Mouse (Mus musculus): ENCODE results near the gene Ltk. TPM values are rescaled to one million over a fixed set of nuclear protein-coding genes. Genes with fewer than 3 reads are reported as not detected.
"Not testable (repeated sequence)": the region's sequence is repeated elsewhere in the genome, so short reads cannot be mapped to it uniquely, and the experiment has no call there.

Gene Ltk
- total RNA-seq, 1 experiment from 2014 or later: not detected

DNA sequence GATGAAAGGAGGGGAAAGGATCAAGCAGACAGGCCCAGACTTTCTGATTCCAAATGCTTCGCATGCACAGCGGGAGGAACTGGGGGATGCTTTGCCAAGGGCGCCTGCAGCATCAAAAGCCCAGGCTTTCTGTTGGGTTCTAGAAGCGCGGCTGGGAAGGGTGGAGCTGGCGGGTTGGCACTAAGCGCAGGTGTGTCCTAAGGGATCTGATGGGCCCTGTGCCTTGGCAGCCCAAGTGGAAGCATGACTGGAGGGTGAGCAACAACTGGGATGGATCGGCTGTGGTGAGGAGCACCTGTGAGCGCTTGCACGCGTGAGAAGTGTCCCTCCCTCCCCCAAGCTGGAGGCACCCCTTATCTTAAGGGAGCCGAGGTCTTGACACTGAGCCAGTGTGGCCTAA is 23.1 kb downstream of the Ltk start:
- ATAC-seq (replicated peaks in 1 of 2; ENCODE audit: insufficient read depth in 1 of 2, low FRiP score in 2 of 2, low TSS enrichment in 1 of 2, low read depth in 1 of 2, poor library complexity in 2 of 2, severe bottlenecking in 2 of 2): no peak

DNA sequence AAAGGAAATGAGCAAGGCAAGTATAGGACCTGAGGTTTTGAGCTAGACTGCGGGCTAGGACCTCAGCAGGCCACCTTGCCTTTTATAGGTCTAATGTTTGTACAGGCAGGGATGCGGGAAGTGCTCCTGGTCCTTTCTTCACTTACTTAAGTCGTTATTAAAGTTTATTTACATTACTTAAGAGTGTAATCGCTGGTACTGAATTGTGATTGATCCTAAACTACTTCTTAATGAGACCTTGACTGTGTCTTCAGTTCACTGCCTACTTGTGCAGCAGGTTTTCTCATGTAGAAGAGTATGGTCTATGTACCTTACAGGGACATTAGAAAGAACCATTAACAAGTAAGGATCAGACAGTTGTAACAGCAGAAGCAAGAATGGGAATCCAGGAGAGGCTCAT is 29.5 kb downstream of the Ltk start:
- no peak for ATAC-seq (replicated peaks in 1 of 2; ENCODE audit: insufficient read depth in 1 of 2, low FRiP score in 2 of 2, low TSS enrichment in 1 of 2, low read depth in 1 of 2, poor library complexity in 2 of 2, severe bottlenecking in 2 of 2)

DNA sequence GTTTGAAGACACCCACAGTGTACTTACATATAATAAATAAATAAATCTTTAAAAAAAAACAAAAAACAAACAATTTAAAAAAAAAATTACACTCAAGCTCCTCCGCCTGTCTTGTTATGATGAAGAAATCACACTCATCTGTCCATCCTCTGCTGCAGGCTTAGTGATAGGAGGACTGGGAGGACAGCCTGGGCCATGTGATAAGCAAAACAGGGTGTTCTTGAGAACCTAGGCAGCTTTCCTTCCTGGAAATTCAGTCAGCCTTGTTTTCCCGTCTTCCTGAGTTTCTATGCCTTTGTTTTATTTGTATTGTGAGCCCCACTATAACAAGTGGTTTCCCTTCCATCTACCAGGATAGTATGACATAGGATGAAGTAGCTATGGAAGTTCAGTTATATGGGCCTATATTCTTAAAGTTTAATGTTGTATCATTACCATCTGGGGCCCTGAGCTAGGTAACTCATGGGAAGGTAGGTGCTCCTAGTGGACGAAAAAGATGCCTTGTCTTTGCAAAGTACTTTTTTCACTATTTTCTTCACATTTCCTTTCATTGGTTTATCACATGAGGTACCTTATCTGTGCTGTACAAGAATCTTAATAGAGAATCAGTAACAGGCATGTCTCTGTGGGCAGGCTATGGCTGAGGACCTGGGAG is 32.3 kb downstream of the Ltk start:
- no peak for ATAC-seq (replicated peaks in 1 of 2; ENCODE audit: insufficient read depth in 1 of 2, low FRiP score in 2 of 2, low TSS enrichment in 1 of 2, low read depth in 1 of 2, poor library complexity in 2 of 2, severe bottlenecking in 2 of 2)

DNA sequence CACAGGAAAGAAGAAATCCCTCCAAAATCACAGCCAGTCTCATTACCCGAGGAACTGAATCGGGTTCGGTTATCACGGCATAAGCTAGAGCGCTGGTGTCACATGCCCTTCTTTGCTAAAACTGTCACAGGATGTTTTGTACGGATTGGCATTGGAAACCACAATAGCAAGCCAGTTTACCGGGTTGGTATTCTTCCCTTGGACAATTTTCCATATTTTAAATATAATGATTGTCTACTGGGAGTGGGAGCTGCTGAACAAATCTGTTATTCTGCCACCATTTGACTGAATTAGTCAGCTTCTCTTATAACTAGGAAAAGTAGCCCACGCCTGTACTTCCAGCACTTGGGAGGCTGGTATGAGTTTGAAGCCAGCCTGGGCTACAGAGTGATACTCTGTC is 39.2 kb downstream of the Ltk start:
- no peak for ATAC-seq (replicated peaks in 1 of 2; ENCODE audit: insufficient read depth in 1 of 2, low FRiP score in 2 of 2, low TSS enrichment in 1 of 2, low read depth in 1 of 2, poor library complexity in 2 of 2, severe bottlenecking in 2 of 2)

DNA sequence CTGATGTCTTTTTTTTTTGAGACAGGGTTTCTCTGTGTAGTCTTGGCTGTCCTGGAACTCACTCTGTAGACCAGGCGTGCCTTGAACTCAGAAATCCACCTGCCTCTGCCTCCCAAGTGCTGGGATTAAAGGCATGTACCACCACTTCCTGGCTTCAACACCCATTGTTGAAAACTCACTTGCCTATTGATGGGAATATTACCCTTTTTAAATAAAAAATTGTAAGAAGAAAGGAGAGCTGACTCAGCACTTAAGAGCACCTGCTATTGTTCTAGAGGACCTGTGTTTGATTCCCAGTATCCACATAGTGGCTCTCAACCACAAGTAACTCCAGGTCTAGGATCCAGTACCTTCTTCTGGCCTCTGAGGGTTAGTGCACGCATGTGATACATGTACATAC is 44.4 kb downstream of the Ltk start:
- not testable (repeated sequence) for ATAC-seq (replicated peaks in 1 of 2; ENCODE audit: insufficient read depth in 1 of 2, low FRiP score in 2 of 2, low TSS enrichment in 1 of 2, low read depth in 1 of 2, poor library complexity in 2 of 2, severe bottlenecking in 2 of 2)

- no peak for ATAC-seq (replicated peaks in 1 of 2; ENCODE audit: insufficient read depth in 1 of 2, low FRiP score in 2 of 2, low TSS enrichment in 1 of 2, low read depth in 1 of 2, poor library complexity in 2 of 2, severe bottlenecking in 2 of 2)
These were observed 50.2 kb downstream of the Ltk start for GRCm38 (mm10) chr2:119710011-119710410.

DNA sequence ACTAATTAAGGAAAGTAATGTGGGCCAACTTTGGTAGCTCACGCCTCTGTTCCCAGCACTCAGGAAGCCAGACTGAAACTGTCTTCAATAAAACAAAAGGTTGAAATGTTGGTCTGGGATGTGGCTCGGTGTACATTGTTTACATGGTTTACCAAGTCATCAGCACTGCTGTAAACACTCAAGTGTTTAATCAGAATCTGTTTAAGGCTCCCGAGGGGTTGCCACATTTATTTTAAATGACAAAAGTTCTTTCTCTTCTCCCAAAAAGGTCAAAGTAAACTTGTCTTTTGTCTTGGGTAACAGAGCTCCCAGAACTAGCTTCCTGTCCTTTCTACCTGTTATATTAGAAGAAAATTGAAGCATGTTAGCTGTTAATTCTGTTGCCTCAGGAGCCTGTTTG is 52.6 kb downstream of the Ltk start:
- no peak for ATAC-seq (replicated peaks in 1 of 2; ENCODE audit: insufficient read depth in 1 of 2, low FRiP score in 2 of 2, low TSS enrichment in 1 of 2, low read depth in 1 of 2, poor library complexity in 2 of 2, severe bottlenecking in 2 of 2)

- ATAC-seq (replicated peaks in 1 of 2; ENCODE audit: insufficient read depth in 1 of 2, low FRiP score in 2 of 2, low TSS enrichment in 1 of 2, low read depth in 1 of 2, poor library complexity in 2 of 2, severe bottlenecking in 2 of 2): no peak
These were observed 57.1 kb downstream of the Ltk start for GRCm38 (mm10) chr2:119703171-119703570.

Other genes starting within 250 kb of the Ltk start
- 0.13 TPM in 1 of 2 replicates, not detected in the other for gene Exd1, start 212.8 kb downstream of the Ltk start, total RNA-seq (2017)
- gene Chp1, start 212.7 kb downstream of the Ltk start, total RNA-seq (2017): 51.5 and 65.8 TPM in 2 replicates
- gene Nusap1, start 142.1 kb downstream of the Ltk start, total RNA-seq (2017): 80.2 and 97.9 TPM in 2 replicates
- gene Oip5, start 142.0 kb downstream of the Ltk start, total RNA-seq (2017): 20.5 and 22.9 TPM in 2 replicates
- gene Ndufaf1, start 97.6 kb downstream of the Ltk start, total RNA-seq (2017): 22.4 and 27.0 TPM in 2 replicates
- gene Rtf1, start 85.4 kb downstream of the Ltk start, total RNA-seq (2017): 33.1 and 44.5 TPM in 2 replicates
- gene Itpka, start 18.1 kb downstream of the Ltk start, total RNA-seq (2017): 1.7 TPM in 1 of 2 replicates, not detected in the other
- 9.2 and 10.5 TPM in 2 replicates for gene Rpap1, start 27.1 kb upstream of the Ltk start, total RNA-seq (2017)
- gene Tyro3, start 37.3 kb upstream of the Ltk start, total RNA-seq (2017): 0.50 TPM in 2 replicates
- 101 and 124 TPM in 2 replicates for gene Mga, start 136.8 kb upstream of the Ltk start, total RNA-seq (2017)
- 7.7 and 11.1 TPM in 2 replicates for gene Mapkbp1, start 212.3 kb upstream of the Ltk start, total RNA-seq (2017)

Measured in hematopoietic stem cell, adult 5-6 weeks (primary cell).